Comparison of ENCODE assay signal across 34 mouse cellular contexts in genomic region chr12:57509726-57510125, GRCm38 (mm10). TPM values are rescaled to one million over a fixed set of nuclear protein-coding genes. Genes with fewer than 3 reads are reported as not detected.
DNase-seq lines count a peak whose midpoint lies in the region; ATAC-seq and TF ChIP-seq lines count a peak whose summit lies in the region.
"Had no signal": no experiment of that assay in that cellular context is flagged by ENCODE, and none has a peak within 500 bp of the region (broad histone marks: within the 10 kb centered on the region; RNA-seq: fewer than 3 reads in every experiment).

No protein-coding gene starts in this region.

- no peaks in the 10 kb centered on the region for H3K27me3 ChIP-seq in liver, adult 2 months (ENCODE audit: control insufficient read depth, insufficient read depth, low read length)
- no peaks in the 10 kb centered on the region for H3K27me3 ChIP-seq in liver, postnatal 0 days (ENCODE audit: insufficient read depth, low read length)
- H3K27me3 ChIP-seq in midbrain, embryonic 10.5 days (ENCODE audit: low read depth, poor library complexity, severe bottlenecking) = peaks cover 3% of the 10 kb centered on the region; the same call in 1 of the 2 replicates
- no peaks in the 10 kb centered on the region for H3K27me3 ChIP-seq in midbrain, embryonic 15.5 days (replicated peaks)
- H3K27me3 ChIP-seq: hindbrain, embryonic 12.5 days; intestine, embryonic 15.5 days; liver, embryonic 13.5 days; neural tube, embryonic 15.5 days had no signal

- WGBS in liver, adult 2 months = 78% methylated on average over 4 of the region's 4 CpGs
- 68% methylated on average over 4 of the region's 4 CpGs for WGBS in liver, postnatal 0 days (ENCODE audit: insufficient replicate concordance)
- 79% methylated on average over 4 of the region's 4 CpGs for WGBS in midbrain, embryonic 10.5 days
- 78% methylated on average over 4 of the region's 4 CpGs for WGBS in midbrain, embryonic 15.5 days

- no peak overlapping the region for H3K4me3 ChIP-seq in liver, adult 2 months (ENCODE audit: insufficient read depth, low read depth, low read length)
- H3K4me3 ChIP-seq in liver, postnatal 0 days (ENCODE audit: low read depth, low read length) = no peak overlapping the region
- H3K4me3 ChIP-seq in midbrain, embryonic 10.5 days = no peak overlapping the region
- H3K4me3 ChIP-seq in midbrain, embryonic 15.5 days = no peak overlapping the region
- no peak overlapping the region for H3K4me3 ChIP-seq in embryonic fibroblast, embryonic 13.5 days (ENCODE audit: insufficient read depth, low read length)
- H3K4me3 ChIP-seq: gastrocnemius, adult 2 months; hindbrain, embryonic 12.5 days; intestine, embryonic 15.5 days; liver, embryonic 13.5 days; midbrain, embryonic 13.5 days; neural tube, embryonic 15.5 days had no signal

- no peak overlapping the region for H3K9ac ChIP-seq in liver, adult 2 months (ENCODE audit: low read depth, low read length)
- no peak overlapping the region for H3K9ac ChIP-seq in liver, postnatal 0 days (replicated peaks)
- H3K9ac ChIP-seq in midbrain, embryonic 15.5 days = no peak overlapping the region
- H3K9ac ChIP-seq: hindbrain, embryonic 12.5 days; intestine, embryonic 15.5 days; liver, embryonic 13.5 days; midbrain, embryonic 13.5 days; neural tube, embryonic 15.5 days had no signal

- no peaks in the 10 kb centered on the region for H3K9me3 ChIP-seq in liver, postnatal 0 days (ENCODE audit: low read length)
- no peaks in the 10 kb centered on the region for H3K9me3 ChIP-seq in midbrain, embryonic 10.5 days (replicated peaks)
- H3K9me3 ChIP-seq in midbrain, embryonic 15.5 days = no peaks in the 10 kb centered on the region
- H3K9me3 ChIP-seq: hindbrain, embryonic 12.5 days; intestine, embryonic 15.5 days; liver, embryonic 13.5 days; midbrain, embryonic 13.5 days; neural tube, embryonic 15.5 days had no signal

- no peak overlapping the region for H3K4me2 ChIP-seq in liver, postnatal 0 days (ENCODE audit: low read depth, low read length)
- H3K4me2 ChIP-seq in midbrain, embryonic 15.5 days = no peak overlapping the region
- H3K4me2 ChIP-seq: heart, embryonic 11.5 days; hindbrain, embryonic 12.5 days; intestine, embryonic 15.5 days; liver, embryonic 13.5 days; midbrain, embryonic 13.5 days; neural tube, embryonic 15.5 days had no signal

- ATAC-seq in liver, postnatal 0 days = no peak
- no peak for ATAC-seq in midbrain, embryonic 15.5 days (replicated peaks)
- ATAC-seq: activated CD4-positive, CD25-positive, alpha-beta regulatory T cell, adult 4 months; forebrain, embryonic 16.5 days; hindbrain, postnatal 0 days; intestine, embryonic 15.5 days; midbrain, embryonic 13.5 days had no signal

- no peak overlapping the region for H3K27ac ChIP-seq in liver, adult 2 months (replicated peaks; ENCODE audit: insufficient read depth, low read depth, low read length)
- H3K27ac ChIP-seq in liver, postnatal 0 days (ENCODE audit: low read depth) = no peak overlapping the region
- peak overlapping the region; percentile 68 for H3K27ac ChIP-seq in midbrain, embryonic 10.5 days (replicated peaks)
- no peak overlapping the region for H3K27ac ChIP-seq in midbrain, embryonic 15.5 days
- H3K27ac ChIP-seq in embryonic fibroblast, embryonic 13.5 days (ENCODE audit: insufficient read depth, low read length) = peak overlapping the region; percentile 27; the same call in 1 of the 2 replicates
- H3K27ac ChIP-seq: gastrocnemius, adult 2 months; hindbrain, embryonic 12.5 days; hindbrain, postnatal 0 days; intestine, embryonic 15.5 days; liver, embryonic 13.5 days; midbrain, embryonic 13.5 days; neural tube, embryonic 15.5 days had no signal

- TF ChIP-seq EP300 in liver, postnatal 0 days (IDR thresholded peaks at IDR 0.05; ENCODE audit: low read depth) = no peak

- peak; percentile 16 for DNase-seq in liver, adult 2 months (ENCODE audit: extremely low read depth, low read depth, low spot score)
- no peak for DNase-seq in liver, postnatal 0 days
- DNase-seq in midbrain, embryonic 10.5 days (ENCODE audit: low spot score) = no peak
- no peak for DNase-seq in right cerebral cortex, adult 2 months (ENCODE audit: low spot score in 2 of 2)
- no peak for DNase-seq in urinary bladder, postnatal 10 days (ENCODE audit: low spot score)
- DNase-seq: adrenal gland, adult 8-10 months; B cell, adult 2 months; cerebellum, adult 2 months; cerebellum, postnatal 14 days; gastrocnemius, adult 2 months; gastrocnemius, postnatal 36 days; heart, adult 18-20 months; heart, postnatal 36 days; kidney, adult 2 months; layer of hippocampus, postnatal 36 days; liver, embryonic 13.5 days; lung, postnatal 14 days; retina, postnatal 1 day; spleen, adult 18-20 months; thymus, adult 18-20 months; thymus, postnatal 25 days had no signal

- H3K36me3 ChIP-seq in liver, adult 2 months (ENCODE audit: control insufficient read depth, insufficient read depth, low read length) = no peaks in the 10 kb centered on the region
- H3K36me3 ChIP-seq in liver, postnatal 0 days (replicated peaks; ENCODE audit: insufficient read depth, low read length) = no peaks in the 10 kb centered on the region
- H3K36me3 ChIP-seq in midbrain, embryonic 10.5 days = no peaks in the 10 kb centered on the region
- no peaks in the 10 kb centered on the region for H3K36me3 ChIP-seq in midbrain, embryonic 15.5 days (replicated peaks)
- H3K36me3 ChIP-seq: hindbrain, embryonic 12.5 days; intestine, embryonic 15.5 days; liver, embryonic 13.5 days; midbrain, embryonic 13.5 days; neural tube, embryonic 15.5 days had no signal

- no peaks in the 10 kb centered on the region for H3K4me1 ChIP-seq in liver, adult 2 months (ENCODE audit: control insufficient read depth, insufficient read depth, low read length)
- no peaks in the 10 kb centered on the region for H3K4me1 ChIP-seq in liver, postnatal 0 days (ENCODE audit: insufficient read depth)
- peaks cover 23% of the 10 kb centered on the region for H3K4me1 ChIP-seq in midbrain, embryonic 10.5 days
- H3K4me1 ChIP-seq in midbrain, embryonic 15.5 days = no peaks in the 10 kb centered on the region
- peaks cover 2% of the 10 kb centered on the region for H3K4me1 ChIP-seq in embryonic fibroblast, embryonic 13.5 days (ENCODE audit: control insufficient read depth, insufficient read depth, low read length)
- H3K4me1 ChIP-seq: hindbrain, embryonic 12.5 days; liver, embryonic 13.5 days; midbrain, embryonic 13.5 days; neural tube, embryonic 15.5 days had no signal

- TF ChIP-seq CTCF in liver, adult 2 months (IDR thresholded peaks at IDR 0.05; ENCODE audit: low read depth, low read length) = no peak
- TF ChIP-seq CTCF in liver, postnatal 0 days (IDR thresholded peaks at IDR 0.05; ENCODE audit: low read depth) = no peak
- TF ChIP-seq CTCF in embryonic fibroblast, embryonic 13.5 days (IDR thresholded peaks at IDR 0.05; ENCODE audit: borderline replicate concordance, insufficient read depth, low read length) = no peak

- H3K79me2 ChIP-seq in liver, adult 2 months (ENCODE audit: control insufficient read depth, insufficient read depth, low read length) = no peaks in the 10 kb centered on the region

- TF ChIP-seq POLR2A in liver, adult 2 months (IDR thresholded peaks at IDR 0.05; ENCODE audit: extremely low read depth, insufficient read depth, low read length) = no peak
- no peak for TF ChIP-seq POLR2A in embryonic fibroblast, embryonic 13.5 days (IDR thresholded peaks at IDR 0.05; ENCODE audit: low read depth, low read length)

RNA-seq across cellular contexts. Expression of gene Foxa1, which starts 37.0 kb away (rescaled TPM):
- 4.1 and 5.2 TPM in 2 replicates for total RNA-seq in liver, adult 2 months (2014; rRNA removed)
- 11.8 and 15.2 TPM in 2 replicates for polyA plus RNA-seq in liver, adult 2 months (2012; rRNA removed)
- polyA plus RNA-seq in liver, postnatal 0 days (2015; fragmentation: Nextera tagmentation; extraction: Ambion mirVana) = 1.5 and 2.3 TPM in 2 replicates
- polyA plus RNA-seq in midbrain, embryonic 10.5 days (2016; fragmentation: Nextera tagmentation; extraction: Ambion mirVana) = 3.2 and 3.9 TPM in 2 replicates
- polyA plus RNA-seq in midbrain, embryonic 15.5 days (2015; fragmentation: Nextera tagmentation; extraction: Ambion mirVana) = 4.2 and 4.3 TPM in 2 replicates
- 1.2 and 1.3 TPM in 2 replicates for polyA plus RNA-seq in embryonic fibroblast, embryonic 13.5 days (2011; ENCODE audit: insufficient read length, low read depth, missing spikeins)
- total RNA-seq: adrenal gland, adult 8-10 months; gastrocnemius, adult 2 months; gastrocnemius, postnatal 36 days; heart, postnatal 36 days; layer of hippocampus, postnatal 36 days; megakaryocyte, adult 5-6 weeks had no signal
- polyA plus RNA-seq: activated CD4-positive, CD25-positive, alpha-beta regulatory T cell, adult 4 months; limb, embryonic 11.5 days had no signal

RNA-seq across cellular contexts. Expression of gene Ttc6, which starts 54.2 kb away (rescaled TPM):
- total RNA-seq in liver, adult 2 months (2014; rRNA removed) = 1.0 and 1.1 TPM in 2 replicates
- polyA plus RNA-seq in liver, adult 2 months (2012; rRNA removed) = 0.87 and 1.0 TPM in 2 replicates
- 0.08 and 0.09 TPM in 2 replicates for polyA plus RNA-seq in liver, postnatal 0 days (2015; fragmentation: Nextera tagmentation; extraction: Ambion mirVana)
- polyA plus RNA-seq in midbrain, embryonic 10.5 days (2016; fragmentation: Nextera tagmentation; extraction: Ambion mirVana) = 2.1 and 2.3 TPM in 2 replicates
- polyA plus RNA-seq in midbrain, embryonic 15.5 days (2015; fragmentation: Nextera tagmentation; extraction: Ambion mirVana) = 0.97 and 1.6 TPM in 2 replicates
- polyA plus RNA-seq in embryonic fibroblast, embryonic 13.5 days (2011; ENCODE audit: insufficient read length, low read depth, missing spikeins) = 0.12 and 0.35 TPM in 2 replicates
- total RNA-seq: adrenal gland, adult 8-10 months; adrenal gland, postnatal 4 days; gastrocnemius, adult 2 months; gastrocnemius, postnatal 36 days; heart, postnatal 36 days; megakaryocyte, adult 5-6 weeks had no signal
- polyA plus RNA-seq: cerebellum, adult 2 months had no signal

Comparison
In these comparisons a context has a peak if more than half of its experiments do, and no peak if none do; other contexts are left out.
1. H3K27ac ChIP-seq: peak in midbrain, embryonic 10.5 days (single experiment) and embryonic fibroblast, embryonic 13.5 days (single experiment); none in liver, adult 2 months (single experiment), liver, postnatal 0 days (single experiment) and midbrain, embryonic 15.5 days (single experiment).